Mouse (Mus musculus): ENCODE results near the gene Vmn2r74. TPM values are rescaled to one million over a fixed set of nuclear protein-coding genes. Genes with fewer than 3 reads are reported as not detected.

The Vmn2r74 gene
- total RNA-seq (2021): not detected
- long read RNA-seq, experiment 1: 0 reads
- long read RNA-seq, experiment 2: 0 reads

DNA sequence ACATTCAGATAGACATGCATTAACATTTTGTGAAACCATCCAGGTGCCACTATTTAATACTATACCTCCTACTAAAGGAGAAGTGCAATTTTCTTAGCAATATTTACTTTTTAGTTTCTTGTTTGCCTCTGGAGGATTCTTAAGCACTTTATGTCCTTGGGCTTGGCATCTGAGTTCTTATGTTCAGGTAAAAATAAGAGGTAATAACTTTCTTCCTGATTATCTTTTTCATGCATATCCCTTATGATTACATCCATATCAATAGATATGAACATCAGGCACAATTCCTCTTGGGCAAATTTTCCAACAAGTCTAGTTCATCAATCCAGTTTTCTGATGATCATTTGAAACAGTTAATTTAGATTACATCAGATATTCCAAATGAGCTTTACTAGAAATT is at the start of gene Vmn2r74:
Gene Vmn2r74, minus strand, starts transcription at position 101 of the 400 bp plus-strand sequence.
- no peak for DNase-seq
- intact Hi-C loops (cut with DNase I): no loop called here

DNA sequence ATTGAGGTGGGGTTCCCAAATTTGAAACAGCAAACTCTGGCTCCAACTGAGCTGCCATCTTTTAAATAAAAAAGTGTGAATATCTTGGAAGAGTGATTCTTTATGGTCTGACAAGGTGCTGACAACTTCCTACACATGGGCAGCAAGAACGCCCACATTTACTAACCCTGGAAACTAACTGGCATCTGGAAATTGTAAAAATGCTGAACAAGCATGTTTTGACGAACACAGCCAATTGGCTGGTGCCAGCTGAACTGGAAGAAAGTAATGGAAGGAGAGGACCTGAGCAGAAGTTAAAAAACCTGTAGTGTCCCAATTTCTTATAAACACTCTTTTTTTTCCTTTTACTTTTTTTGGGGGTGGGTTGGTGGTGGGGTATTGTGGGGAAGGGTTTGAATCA is 46.1 kb upstream of the Vmn2r74 start:
- intact Hi-C loops (cut with DNase I): no loop called here
- DNase-seq: no peak

Other genes with a start within 250 kb of the Vmn2r74 start
- not detected for gene Vmn2r72, start 206.5 kb downstream of the Vmn2r74 start, total RNA-seq (2021)
- gene Vmn2r73, start 85.4 kb downstream of the Vmn2r74 start, total RNA-seq (2021): not detected
- not detected for gene Vmn2r75, start 210.1 kb upstream of the Vmn2r74 start, total RNA-seq (2021)